Mouse (Mus musculus): Measurements from ENCODE around the gene Acot11.

DNA sequence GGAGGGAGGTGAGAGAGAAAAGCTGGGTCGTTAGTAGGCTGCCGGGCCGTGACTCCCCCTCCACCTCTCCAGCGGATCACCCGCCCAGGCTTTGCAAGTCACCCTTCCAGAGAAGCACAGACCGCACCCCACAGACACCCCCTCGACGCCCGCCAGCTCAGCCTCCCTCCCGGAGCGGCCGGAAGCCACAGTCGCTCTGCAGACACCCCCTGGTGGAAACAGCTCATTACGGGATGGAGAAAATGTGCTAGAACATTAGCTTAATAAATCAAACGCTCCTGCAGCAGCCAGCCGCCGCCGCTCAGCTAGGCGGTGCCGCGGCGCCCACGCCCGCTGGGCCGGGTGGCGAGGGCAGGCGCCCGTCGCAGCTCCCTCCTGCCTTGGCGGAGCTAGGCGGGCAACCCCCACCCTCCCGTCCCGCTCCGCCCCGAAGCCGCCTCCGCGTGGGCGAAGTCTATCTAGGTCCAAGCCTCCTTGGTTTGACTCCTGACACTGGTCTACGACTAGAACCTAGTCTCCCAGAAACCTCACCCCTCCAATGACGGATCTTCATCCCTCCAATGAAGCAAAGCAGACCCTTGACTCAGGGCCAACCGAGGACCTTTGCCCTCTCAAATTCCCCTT, 23.1 kb upstream of the Acot11 start:
- no peak for TF ChIP-seq FLI1 (IDR thresholded peaks at IDR 0.05; ENCODE audit: low read length)
- TF ChIP-seq GATA1 (IDR thresholded peaks at IDR 0.05; ENCODE audit: borderline replicate concordance, low read length): no peak

Data from megakaryocyte, embryonic 14.5 days (primary cell).